ENCODE assay signal across 8 mouse cellular contexts in the genomic region with DNA sequence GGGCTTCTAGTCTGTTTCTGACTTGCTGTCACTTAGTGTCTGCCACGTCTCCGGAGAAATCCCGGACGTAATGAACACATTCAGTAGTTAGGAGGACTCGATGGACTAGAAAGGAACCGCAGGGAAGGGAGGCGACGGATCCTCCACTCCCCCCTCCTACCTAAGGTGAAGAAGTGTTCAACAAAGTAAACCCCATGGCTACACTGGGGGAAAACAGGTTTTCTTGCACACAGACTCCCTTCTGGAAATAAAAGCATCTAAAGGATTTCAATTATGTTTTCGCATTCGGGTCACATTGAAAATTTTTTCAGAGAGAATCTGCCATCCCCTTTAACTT. TPM values are rescaled to one million over a fixed set of nuclear protein-coding genes. Genes with fewer than 3 reads are reported as not detected.
DNase-seq lines count a peak whose midpoint lies in the region; ATAC-seq and TF ChIP-seq lines count a peak whose summit lies in the region.

No protein-coding gene starts in this region.

- 9% methylated on average over 10 of the region's 10 CpGs for WGBS in heart, embryonic 10.5 days
- 9% methylated on average over 10 of the region's 10 CpGs for WGBS in hindbrain, embryonic 10.5 days

- no peaks in the 10 kb centered on the region for H3K9me3 ChIP-seq in heart, embryonic 10.5 days
- H3K9me3 ChIP-seq in ES-E14 (ENCODE audit: control insufficient read depth, insufficient read depth, low read depth, low read length), result no peaks in the 10 kb centered on the region
- no peaks in the 10 kb centered on the region for H3K9me3 ChIP-seq in hindbrain, embryonic 10.5 days

- H3K4me3 ChIP-seq in heart, embryonic 10.5 days, result peak overlapping the region; percentile 77
- peak overlapping the region; percentile 53 to 71 for H3K4me3 ChIP-seq in ES-E14 (ENCODE audit: insufficient read depth in 1 of 2, low read depth in 1 of 2, low read length in 2 of 2, poor library complexity in 1 of 2, severe bottlenecking in 1 of 2)
- H3K4me3 ChIP-seq in hindbrain, embryonic 10.5 days, result peak overlapping the region; percentile 63

- peaks cover 12% of the 10 kb centered on the region; the same call in 1 of the 2 replicates for H3K4me1 ChIP-seq in heart, embryonic 10.5 days
- no peaks in the 10 kb centered on the region for H3K4me1 ChIP-seq in ES-E14 (ENCODE audit: control insufficient read depth in 2 of 2, insufficient read depth in 2 of 2, low read length in 2 of 2, poor library complexity in 1 of 2)
- H3K4me1 ChIP-seq in hindbrain, embryonic 10.5 days (replicated peaks), result peaks cover 10% of the 10 kb centered on the region

- no peaks in the 10 kb centered on the region for H3K27me3 ChIP-seq in heart, embryonic 10.5 days (ENCODE audit: insufficient read depth, poor library complexity, severe bottlenecking)
- H3K27me3 ChIP-seq in hindbrain, embryonic 10.5 days (ENCODE audit: insufficient read depth, poor library complexity, severe bottlenecking), result no peaks in the 10 kb centered on the region

- peak overlapping the region; percentile 93 for H3K27ac ChIP-seq in heart, embryonic 10.5 days
- H3K27ac ChIP-seq in ES-E14 (ENCODE audit: insufficient read depth, low read depth, low read length, poor library complexity, severe bottlenecking), result no peak overlapping the region
- peak overlapping the region; percentile 90 for H3K27ac ChIP-seq in hindbrain, embryonic 10.5 days

- no peak for DNase-seq in heart, embryonic 10.5 days (ENCODE audit: low spot score)
- DNase-seq in heart, postnatal 10 days, result no peak
- DNase-seq in ES-E14 (ENCODE audit: low read depth, low spot score), result no peak
- no peak for DNase-seq in hindbrain, embryonic 10.5 days (ENCODE audit: low spot score)
- DNase-seq in right cerebral cortex, postnatal 36 days (ENCODE audit: low spot score in 2 of 2), result no peak
- no peak for DNase-seq in spleen, adult 12 weeks (ENCODE audit: low spot score)
- no peak for DNase-seq in urinary bladder, postnatal 25 days (ENCODE audit: low spot score)

- peaks cover 16% of the 10 kb centered on the region; the same call in 1 of the 2 replicates for H3K36me3 ChIP-seq in heart, embryonic 10.5 days
- no peaks in the 10 kb centered on the region for H3K36me3 ChIP-seq in ES-E14 (ENCODE audit: control insufficient read depth, insufficient read depth, low read length, poor library complexity, severe bottlenecking)
- peaks cover 19% of the 10 kb centered on the region for H3K36me3 ChIP-seq in hindbrain, embryonic 10.5 days

- intact Hi-C loops in heart, postnatal 10 days (cut with DNase I), result loop anchor here (10.0 kb wide), 1 partner anchor 270 kb away; no protein-coding TSS in a partner anchor

- peak; percentile 29 for ATAC-seq in megakaryocyte-erythroid progenitor cell, adult 5-6 weeks (replicated peaks; ENCODE audit: low FRiP score, low TSS enrichment, poor library complexity, severe bottlenecking)

- peak overlapping the region; percentile 74; the same call in 1 of the 2 replicates for H3K9ac ChIP-seq in ES-E14 (ENCODE audit: insufficient read depth, low read depth, low read length, poor library complexity, severe bottlenecking)

- in situ Hi-C loops in ES-E14 (cut with MboI; ENCODE audit: low sequenced_read_pairs in 2 of 2, unreplicated experiment in 2 of 2), result no loop called here

TF ChIP-seq in ES-E14, 5 proteins besides CTCF, POLR2A, EP300 and RAD21:
- TF ChIP-seq HCFC1 (IDR thresholded peaks at IDR 0.05; ENCODE audit: borderline replicate concordance, insufficient read depth, low read length), result no peak
- no peak for TF ChIP-seq ZC3H11A (IDR thresholded peaks at IDR 0.05; ENCODE audit: borderline replicate concordance, low read depth, low read length)
- TF ChIP-seq CHD2 (IDR thresholded peaks at IDR 0.05; ENCODE audit: low read depth, low read length), result no peak
- TF ChIP-seq ZNF384 (IDR thresholded peaks at IDR 0.05; ENCODE audit: low read depth, low read length), result no peak
- TF ChIP-seq MAFK (IDR thresholded peaks at IDR 0.05; ENCODE audit: insufficient read depth, low read depth, low read length), result no peak

RNA-seq across cellular contexts. Expression of a gene that starts 0.3 kb away (rescaled TPM):
- polyA plus RNA-seq in heart, embryonic 10.5 days (2016; fragmentation: Nextera tagmentation; extraction: Ambion mirVana), result 64.7 and 64.9 TPM in 2 replicates
- total RNA-seq in heart, postnatal 10 days (2021), result 10 to 100 TPM; 36.6 to 37.1 TPM
- 28.7 and 34.9 TPM in 2 replicates for total RNA-seq in ES-E14 (2012; rRNA removed)
- polyA plus RNA-seq in hindbrain, embryonic 10.5 days (2016; fragmentation: Nextera tagmentation; extraction: Ambion mirVana), result 47.6 and 51.9 TPM in 2 replicates
- total RNA-seq in megakaryocyte-erythroid progenitor cell, adult 5-6 weeks (2014; fragmentation: Nextera tagmentation), result 38.7 and 50.5 TPM in 2 replicates
- total RNA-seq in megakaryocyte-erythroid progenitor cell, adult 5-6 weeks (2017), result 60.0 and 63.7 TPM in 2 replicates

RNA-seq across cellular contexts. Expression of a gene that starts 33.1 kb away (rescaled TPM):
- not detected in 2 replicates for polyA plus RNA-seq in heart, embryonic 10.5 days (2016; fragmentation: Nextera tagmentation; extraction: Ambion mirVana)
- not detected for total RNA-seq in heart, postnatal 10 days (2021)
- total RNA-seq in ES-E14 (2012; rRNA removed), result not detected in 2 replicates
- polyA plus RNA-seq in hindbrain, embryonic 10.5 days (2016; fragmentation: Nextera tagmentation; extraction: Ambion mirVana), result not detected in 2 replicates
- total RNA-seq in megakaryocyte-erythroid progenitor cell, adult 5-6 weeks (2014; fragmentation: Nextera tagmentation), result not detected in 2 replicates
- not detected in 2 replicates for total RNA-seq in megakaryocyte-erythroid progenitor cell, adult 5-6 weeks (2017)
